Mouse (Mus musculus): ENCODE data around the gene Sgms1.

DNA sequence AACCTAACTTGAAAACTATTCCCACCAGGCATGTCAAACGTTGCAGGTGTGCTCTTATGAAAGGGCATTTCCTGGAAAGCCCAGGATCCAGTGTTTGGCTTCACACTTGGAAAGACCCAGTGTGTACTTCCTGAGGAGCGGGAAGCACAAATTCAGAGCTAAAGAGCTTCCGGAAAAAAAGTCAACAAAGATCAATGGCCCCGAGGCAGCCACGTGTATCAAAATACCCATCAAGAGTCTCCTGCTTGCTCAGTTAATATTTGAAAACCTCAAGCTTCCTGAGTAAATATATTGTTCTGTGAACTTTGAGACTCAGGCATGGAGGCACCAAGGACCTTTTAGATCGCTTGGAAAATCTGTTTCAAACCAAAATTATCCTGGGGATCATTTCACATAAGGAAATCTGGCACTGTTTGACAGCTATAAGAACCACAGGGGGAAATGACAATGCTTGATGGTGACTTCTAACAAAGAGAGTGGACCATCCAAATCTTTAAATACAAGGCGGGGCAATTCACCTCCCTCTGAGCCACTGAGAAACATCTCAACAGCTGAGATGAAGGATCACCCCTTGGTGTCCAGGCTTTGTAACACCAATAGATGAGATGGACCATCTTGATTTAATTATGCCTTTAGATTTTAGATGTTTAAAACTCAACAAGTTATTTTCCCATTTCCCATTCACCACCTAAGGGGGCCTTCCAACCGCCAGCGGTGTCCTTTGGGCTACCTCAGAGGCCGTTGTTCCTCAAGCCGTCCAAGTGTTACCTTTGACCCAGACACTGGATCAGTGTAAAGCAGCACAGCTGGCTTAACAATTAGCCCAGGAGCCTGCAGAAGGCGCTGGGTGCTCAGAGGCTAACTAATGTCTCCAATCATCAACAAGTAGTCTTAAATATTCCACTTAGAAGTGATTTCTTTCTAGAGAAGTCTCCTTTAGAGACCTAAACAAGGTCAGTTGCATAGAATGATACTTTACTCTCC, 187.1 kb downstream of the Sgms1 start:
- no peak for TF ChIP-seq CTCF (IDR thresholded peaks at IDR 0.05; ENCODE audit: low read depth, low read length)
- TF ChIP-seq POLR2A (IDR thresholded peaks at IDR 0.05; ENCODE audit: borderline replicate concordance, low read depth, low read length) = no peak
